Mouse (Mus musculus): Measurements from ENCODE around the gene Tnk2. TPM values are rescaled to one million over a fixed set of nuclear protein-coding genes. Genes with fewer than 3 reads are reported as not detected.

Gene Tnk2
- polyA plus RNA-seq, 1 experiment: 238 TPM

GRCm38 (mm10) chr16:32614047-32614446 is 29.6 kb upstream of the Tnk2 start:
- no peak overlapping the region for H3K4me3 ChIP-seq (replicated peaks; ENCODE audit: insufficient read depth, low read depth, low read length)
- no peaks in the 10 kb centered on the region for H3K4me1 ChIP-seq (ENCODE audit: control insufficient read depth, insufficient read depth, low read length)
- TF ChIP-seq CTCF (IDR thresholded peaks at IDR 0.05; ENCODE audit: borderline replicate concordance, insufficient read depth, low read depth, low read length) (no peak), POLR2A (IDR thresholded peaks at IDR 0.05; ENCODE audit: borderline replicate concordance, insufficient read depth, low read length) (no peak)
- DNase-seq: no peak
- no peaks in the 10 kb centered on the region for H3K27me3 ChIP-seq (ENCODE audit: control insufficient read depth, insufficient read depth, low read length)
- 48% methylated on average over 4 of the region's 4 CpGs for WGBS
- no peak overlapping the region for H3K27ac ChIP-seq (ENCODE audit: insufficient read depth, low read length)

GRCm38 (mm10) chr16:32618946-32619345 is 24.7 kb upstream of the Tnk2 start:
- no peak for DNase-seq
- H3K4me3 ChIP-seq (replicated peaks; ENCODE audit: insufficient read depth, low read depth, low read length): no peak overlapping the region
- H3K4me1 ChIP-seq (ENCODE audit: control insufficient read depth, insufficient read depth, low read length): no peaks in the 10 kb centered on the region
- H3K27ac ChIP-seq (ENCODE audit: insufficient read depth, low read length): no peak overlapping the region
- no peak for TF ChIP-seq CTCF (IDR thresholded peaks at IDR 0.05; ENCODE audit: borderline replicate concordance, insufficient read depth, low read depth, low read length)
- TF ChIP-seq POLR2A (IDR thresholded peaks at IDR 0.05; ENCODE audit: borderline replicate concordance, insufficient read depth, low read length): no peak
- no peaks in the 10 kb centered on the region for H3K27me3 ChIP-seq (ENCODE audit: control insufficient read depth, insufficient read depth, low read length)
- 96% methylated on average over 1 of the region's 1 CpGs for WGBS

- DNase-seq: no peak
Observed at GRCm38 (mm10) chr16:32628140-32628539, 15.5 kb upstream of the Tnk2 start.

GRCm38 (mm10) chr16:32632328-32632824 is 11.3 kb upstream of the Tnk2 start:
- Histone ChIP-seq H3K4me1 (ENCODE audit: control insufficient read depth, insufficient read depth, low read length) (no peaks in the 10 kb centered on the region), H3K4me3 (replicated peaks; ENCODE audit: insufficient read depth, low read depth, low read length) (no peak overlapping the region), H3K27ac (ENCODE audit: insufficient read depth, low read length) (no peak overlapping the region), H3K27me3 (ENCODE audit: control insufficient read depth, insufficient read depth, low read length) (no peaks in the 10 kb centered on the region)
- 83% methylated on average over 4 of the region's 4 CpGs for WGBS
- TF ChIP-seq CTCF (IDR thresholded peaks at IDR 0.05; ENCODE audit: borderline replicate concordance, insufficient read depth, low read depth, low read length) (no peak), POLR2A (IDR thresholded peaks at IDR 0.05; ENCODE audit: borderline replicate concordance, insufficient read depth, low read length) (no peak)
- DNase-seq: no peak

More at GRCm38 (mm10) chr16:32628140-32628539, 15.5 kb upstream of the Tnk2 start:
- no peak for TF ChIP-seq POLR2A (IDR thresholded peaks at IDR 0.05; ENCODE audit: borderline replicate concordance, insufficient read depth, low read length)
- TF ChIP-seq CTCF (IDR thresholded peaks at IDR 0.05; ENCODE audit: borderline replicate concordance, insufficient read depth, low read depth, low read length): no peak
- Histone ChIP-seq H3K4me1 (ENCODE audit: control insufficient read depth, insufficient read depth, low read length) (no peaks in the 10 kb centered on the region), H3K4me3 (replicated peaks; ENCODE audit: insufficient read depth, low read depth, low read length) (no peak overlapping the region), H3K27ac (ENCODE audit: insufficient read depth, low read length) (no peak overlapping the region), H3K27me3 (ENCODE audit: control insufficient read depth, insufficient read depth, low read length) (no peaks in the 10 kb centered on the region)
- 93% methylated on average over 8 of the region's 8 CpGs for WGBS

- DNase-seq: no peak
- no peaks in the 10 kb centered on the region for H3K27me3 ChIP-seq (ENCODE audit: control insufficient read depth, insufficient read depth, low read length)
- no peak overlapping the region for H3K4me3 ChIP-seq (replicated peaks; ENCODE audit: insufficient read depth, low read depth, low read length)
- H3K27ac ChIP-seq (ENCODE audit: insufficient read depth, low read length): no peak overlapping the region
- no peak for TF ChIP-seq POLR2A (IDR thresholded peaks at IDR 0.05; ENCODE audit: borderline replicate concordance, insufficient read depth, low read length)
- H3K4me1 ChIP-seq (ENCODE audit: control insufficient read depth, insufficient read depth, low read length): no peaks in the 10 kb centered on the region
- WGBS: 92% methylated on average over 4 of the region's 4 CpGs
Observed at GRCm38 (mm10) chr16:32633486-32634012, 10.1 kb upstream of the Tnk2 start.

GRCm38 (mm10) chr16:32634183-32634582 is 9.5 kb upstream of the Tnk2 start:
- DNase-seq: no peak
- H3K27me3 ChIP-seq (ENCODE audit: control insufficient read depth, insufficient read depth, low read length): no peaks in the 10 kb centered on the region
- no peak overlapping the region for H3K4me3 ChIP-seq (replicated peaks; ENCODE audit: insufficient read depth, low read depth, low read length)
- no peak for TF ChIP-seq POLR2A (IDR thresholded peaks at IDR 0.05; ENCODE audit: borderline replicate concordance, insufficient read depth, low read length)
- no peak for TF ChIP-seq CTCF (IDR thresholded peaks at IDR 0.05; ENCODE audit: borderline replicate concordance, insufficient read depth, low read depth, low read length)
- no peaks in the 10 kb centered on the region for H3K4me1 ChIP-seq (ENCODE audit: control insufficient read depth, insufficient read depth, low read length)
- no peak overlapping the region for H3K27ac ChIP-seq (ENCODE audit: insufficient read depth, low read length)
- whole genome bisulfite sequencing: 76% methylated on average over 5 of the region's 5 CpGs

GRCm38 (mm10) chr16:32635314-32635713 is 8.4 kb upstream of the Tnk2 start:
- TF ChIP-seq POLR2A (IDR thresholded peaks at IDR 0.05; ENCODE audit: borderline replicate concordance, insufficient read depth, low read length) (no peak), CTCF (IDR thresholded peaks at IDR 0.05; ENCODE audit: borderline replicate concordance, insufficient read depth, low read depth, low read length) (no peak)
- no peaks in the 10 kb centered on the region for H3K27me3 ChIP-seq (ENCODE audit: control insufficient read depth, insufficient read depth, low read length)

GRCm38 (mm10) chr16:32636331-32636730 is 7.3 kb upstream of the Tnk2 start:
- TF ChIP-seq POLR2A (IDR thresholded peaks at IDR 0.05; ENCODE audit: borderline replicate concordance, insufficient read depth, low read length) (no peak), CTCF (IDR thresholded peaks at IDR 0.05; ENCODE audit: borderline replicate concordance, insufficient read depth, low read depth, low read length) (no peak)
- Histone ChIP-seq H3K27me3 (ENCODE audit: control insufficient read depth, insufficient read depth, low read length) (no peaks in the 10 kb centered on the region), H3K4me3 (replicated peaks; ENCODE audit: insufficient read depth, low read depth, low read length) (no peak overlapping the region), H3K27ac (ENCODE audit: insufficient read depth, low read length) (no peak overlapping the region), H3K4me1 (ENCODE audit: control insufficient read depth, insufficient read depth, low read length) (no peaks in the 10 kb centered on the region)
- no peak for DNase-seq
- 95% methylated on average over 3 of the region's 3 CpGs for WGBS

More at GRCm38 (mm10) chr16:32635314-32635713, 8.4 kb upstream of the Tnk2 start:
- Histone ChIP-seq H3K4me3 (replicated peaks; ENCODE audit: insufficient read depth, low read depth, low read length) (no peak overlapping the region), H3K4me1 (ENCODE audit: control insufficient read depth, insufficient read depth, low read length) (no peaks in the 10 kb centered on the region), H3K27ac (ENCODE audit: insufficient read depth, low read length) (no peak overlapping the region)
- no peak for DNase-seq
- WGBS: 48% methylated on average over 3 of the region's 3 CpGs
